Mouse (Mus musculus): ENCODE results near the gene Igf1r.

GRCm38 (mm10) chr7:68063711-68064110 lies 111.1 kb downstream of the Igf1r start:
- TF ChIP-seq CTCF (IDR thresholded peaks at IDR 0.05; ENCODE audit: control insufficient read depth, insufficient read depth, low read length) (no peak), POLR2A (IDR thresholded peaks at IDR 0.05; ENCODE audit: borderline replicate concordance, control insufficient read depth, low read depth, low read length) (no peak)
